Mouse (Mus musculus) neural tube, embryonic 15.5 days (tissue): Measurements from ENCODE around the gene Ccr7. TPM values are rescaled to one million over a fixed set of nuclear protein-coding genes. Genes with fewer than 3 reads are reported as not detected.

ENCODE experiments used
- ATAC-seq: fragments of 200-750 bp; cut with Nextera tagmentation; 2 replicates; pipeline ENCODE4 v1.8.0; 2017; ENCODE audit warnings: mild to moderate bottlenecking, moderate TSS enrichment, moderate library complexity; ENCODE audit not compliant: low FRiP score
- H3K27ac ChIP-seq: fragments of 300-500 bp; sonication (generic); replicated peaks from 2 replicates; pipeline ENCODE4 v1.5.1; 2015; ENCODE audit warnings: mild to moderate bottlenecking, inconsistent platforms
- H3K27me3 ChIP-seq: fragments of 300-500 bp; sonication (generic); replicated peaks from 2 replicates; pipeline ENCODE4 v1.6.1; 2015; ENCODE audit warnings: inconsistent platforms
- H3K36me3 ChIP-seq: fragments of 300-500 bp; sonication (generic); 2 replicates; pipeline ENCODE4 v1.6.1; 2015; ENCODE audit warnings: inconsistent platforms
- H3K4me1 ChIP-seq: fragments of 300-500 bp; sonication (generic); 2 replicates; pipeline ENCODE4 v1.6.1; 2015; ENCODE audit warnings: inconsistent platforms
- H3K4me2 ChIP-seq: fragments of 300-500 bp; sonication (generic); 2 replicates; pipeline ENCODE4 v1.6.1; 2015; ENCODE audit warnings: inconsistent platforms, mild to moderate bottlenecking, moderate library complexity
- H3K4me3 ChIP-seq: fragments of 300-500 bp; sonication (generic); replicated peaks from 2 replicates; pipeline ENCODE4 v1.5.1; 2015; ENCODE audit warnings: mild to moderate bottlenecking, inconsistent platforms
- H3K9ac ChIP-seq: fragments of 300-500 bp; sonication (generic); replicated peaks from 2 replicates; pipeline ENCODE4 v1.6.1; 2015; ENCODE audit warnings: mild to moderate bottlenecking, inconsistent platforms
- H3K9me3 ChIP-seq: fragments of 300-500 bp; sonication (generic); replicated peaks from 2 replicates; pipeline ENCODE4 v1.6.1; 2016; ENCODE audit warnings: inconsistent platforms
- WGBS: fragments of 180-500 bp; shearing (Covaris S2); methylation state at CpG from one replicate; pipeline ENCODE4 v1.1.7; 2015; ENCODE audit warnings: mixed read lengths; 5-methylcytosine and 5-hydroxymethylcytosine counted together
- polyA plus RNA-seq: library from polyadenylated mRNA; unstranded; fragments of >200 nt; fragmentation: Nextera tagmentation; extraction: Ambion mirVana; gene quantifications from 2 replicates; pipeline ENCODE4 v1.2.1, GENCODE M21; 2015

Gene Ccr7
- polyA plus RNA-seq, 1 experiment from 2014 or later, result not detected

DNA sequence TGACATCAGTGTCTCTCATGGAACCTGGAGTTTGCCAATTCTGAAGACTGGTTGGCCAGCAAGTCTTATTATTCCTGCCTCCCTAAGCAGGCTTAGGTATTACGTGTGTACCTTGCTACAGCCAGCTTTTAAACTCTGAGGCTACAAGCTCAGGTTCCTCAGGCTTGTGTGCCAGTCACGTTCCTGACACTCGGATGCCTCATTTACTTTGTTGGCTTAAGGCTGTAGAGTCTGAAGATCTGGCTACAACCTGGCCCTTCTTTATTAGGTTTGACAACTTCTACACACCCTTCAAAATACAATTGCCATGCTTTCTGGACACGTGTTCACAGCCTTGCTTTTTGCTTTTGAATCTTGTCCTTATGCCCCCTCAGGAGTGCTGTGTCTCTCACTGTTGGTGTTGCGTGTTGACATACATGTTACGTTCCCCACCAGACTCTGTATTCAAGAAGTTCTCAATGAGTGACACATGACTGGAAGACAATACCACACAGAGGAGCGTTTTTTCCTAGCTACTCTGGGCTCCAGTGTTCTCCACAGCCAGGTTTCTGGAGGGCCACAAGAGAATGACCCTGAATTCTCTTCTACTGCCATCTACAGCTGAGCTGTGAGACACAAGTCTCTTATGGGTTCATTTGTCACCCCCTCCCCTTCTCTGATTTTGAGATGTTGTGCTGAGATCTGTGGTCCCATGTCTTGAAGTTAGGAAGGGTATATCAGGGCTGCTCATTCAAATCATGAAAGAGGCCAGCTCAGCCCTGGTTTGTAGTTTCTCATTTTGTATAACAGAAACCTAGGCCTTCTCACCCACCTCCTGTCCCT lies 2.3 kb downstream of the Ccr7 start:
- H3K4me1 ChIP-seq, result peaks cover 23% of the 10 kb centered on the region
- no peak overlapping the region for H3K9ac ChIP-seq

DNA sequence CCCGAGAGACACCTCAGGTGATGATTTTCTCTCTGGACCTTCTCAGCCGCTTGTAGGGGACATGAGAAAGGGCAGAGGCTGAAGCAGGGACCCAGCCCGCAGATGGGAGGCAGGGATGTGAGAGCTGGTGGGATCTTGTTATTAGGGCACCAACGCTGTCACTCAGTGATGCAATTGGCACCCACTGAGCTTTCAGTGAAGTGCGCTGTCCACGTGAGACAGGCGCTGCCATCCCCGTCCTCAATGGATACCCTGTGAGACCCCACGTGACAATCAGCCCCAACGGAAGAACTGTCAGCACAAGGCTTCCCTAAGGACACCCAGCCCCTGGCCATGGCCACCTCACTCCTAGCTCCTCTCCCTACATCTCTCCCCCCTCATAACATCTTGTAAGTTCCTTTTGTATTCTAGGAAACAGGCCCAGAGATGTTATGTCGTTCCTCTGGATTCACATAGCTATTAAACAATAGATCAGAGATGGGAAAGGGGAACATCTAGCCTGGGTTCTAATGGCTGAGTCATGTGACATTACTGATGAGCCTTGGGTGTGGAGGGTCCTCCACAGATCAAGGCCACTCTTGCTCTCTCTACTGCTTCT lies 3.4 kb downstream of the Ccr7 start:
- Histone ChIP-seq H3K4me2 (no peak overlapping the region), H3K4me3 (no peak overlapping the region), H3K36me3 (no peaks in the 10 kb centered on the region), H3K4me1 (peaks cover 30% of the 10 kb centered on the region), H3K27ac (no peak overlapping the region), H3K9ac (no peak overlapping the region), H3K27me3 (peaks cover 7% of the 10 kb centered on the region), H3K9me3 (no peaks in the 10 kb centered on the region)
- WGBS, result 72% methylated on average over 11 of the region's 11 CpGs
- ATAC-seq, result no peak

More for the DNA sequence above, 2.3 kb downstream of the Ccr7 start:
- Histone ChIP-seq H3K9me3 (no peaks in the 10 kb centered on the region), H3K27me3 (peaks cover 7% of the 10 kb centered on the region), H3K4me3 (no peak overlapping the region), H3K36me3 (no peaks in the 10 kb centered on the region), H3K27ac (no peak overlapping the region), H3K4me2 (no peak overlapping the region)
- no peak for ATAC-seq
- 90% methylated on average over 7 of the region's 7 CpGs for WGBS

DNA sequence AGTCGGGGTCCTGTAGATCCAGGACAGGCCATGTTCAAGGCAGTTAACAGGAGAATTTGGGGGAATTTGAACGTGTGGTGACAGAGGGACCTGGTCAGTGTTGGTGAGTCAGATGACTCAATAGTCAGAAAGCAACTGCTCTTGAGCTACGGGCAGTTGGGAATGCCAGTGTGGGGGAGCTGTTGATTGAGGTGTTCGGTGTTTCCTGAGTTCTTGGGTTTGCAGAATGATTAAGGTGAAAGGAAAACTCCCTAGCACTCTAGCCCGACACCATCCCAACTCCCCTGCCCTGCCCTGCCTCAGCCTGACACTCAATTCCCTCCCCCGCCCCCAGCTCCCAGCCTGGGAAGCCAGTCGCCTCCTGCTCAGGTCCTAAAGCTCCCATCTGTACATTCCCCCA lies 4.0 kb downstream of the Ccr7 start:
- Histone ChIP-seq H3K4me3 (no peak overlapping the region), H3K9me3 (no peaks in the 10 kb centered on the region), H3K4me1 (peaks cover 30% of the 10 kb centered on the region), H3K9ac (no peak overlapping the region), H3K27ac (no peak overlapping the region), H3K4me2 (no peak overlapping the region), H3K27me3 (peaks cover 7% of the 10 kb centered on the region), H3K36me3 (no peaks in the 10 kb centered on the region)
- ATAC-seq, result no peak
- WGBS, result 66% methylated on average over 7 of the region's 7 CpGs

DNA sequence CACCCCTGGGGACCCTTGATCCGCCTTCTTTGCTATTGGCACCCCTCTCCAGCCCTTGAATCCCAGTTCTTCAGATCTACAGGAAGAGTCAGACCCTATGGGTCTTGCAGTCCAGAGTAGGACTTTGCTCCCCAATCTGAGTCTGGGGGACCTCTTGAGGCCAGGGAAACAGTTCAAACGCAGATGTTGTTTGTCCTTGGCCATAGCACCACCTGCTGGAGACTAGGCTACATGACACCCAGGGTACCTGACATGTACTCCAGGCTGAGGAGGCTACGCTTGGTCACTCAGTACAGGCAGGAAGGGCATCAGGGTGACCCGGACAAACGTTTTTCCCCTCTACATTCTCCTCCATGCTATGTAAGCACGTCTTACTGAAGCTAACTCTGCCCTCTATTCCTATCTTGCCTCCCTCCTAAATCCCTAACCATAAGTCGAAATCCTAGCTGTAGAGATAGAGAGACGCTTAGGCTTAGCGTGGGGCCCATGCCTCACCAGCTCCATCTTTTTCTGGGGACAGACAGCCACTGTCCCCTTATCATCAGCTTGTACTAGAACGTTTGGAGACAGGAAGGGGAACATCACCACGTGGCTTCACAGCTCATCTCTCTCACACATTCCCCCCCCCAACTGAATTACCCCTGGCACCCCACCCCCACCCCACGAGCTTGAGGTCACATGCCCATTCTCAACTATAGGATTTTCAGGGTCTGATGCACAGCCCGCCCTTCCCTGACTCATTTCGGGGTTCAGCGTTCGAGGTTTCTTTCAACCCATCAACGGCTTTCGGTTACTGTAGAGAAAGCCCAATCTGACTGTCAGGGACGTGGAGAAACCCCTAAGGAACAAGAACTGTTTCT lies 4.7 kb downstream of the Ccr7 start:
- Histone ChIP-seq H3K36me3 (no peaks in the 10 kb centered on the region), H3K27ac (no peak overlapping the region), H3K4me3 (no peak overlapping the region), H3K9me3 (no peaks in the 10 kb centered on the region), H3K9ac (no peak overlapping the region), H3K4me2 (no peak overlapping the region), H3K27me3 (peaks cover 7% of the 10 kb centered on the region), H3K4me1 (peaks cover 30% of the 10 kb centered on the region)
- peak; percentile 69 for ATAC-seq
- WGBS, result 55% methylated on average over 19 of the region's 19 CpGs

DNA sequence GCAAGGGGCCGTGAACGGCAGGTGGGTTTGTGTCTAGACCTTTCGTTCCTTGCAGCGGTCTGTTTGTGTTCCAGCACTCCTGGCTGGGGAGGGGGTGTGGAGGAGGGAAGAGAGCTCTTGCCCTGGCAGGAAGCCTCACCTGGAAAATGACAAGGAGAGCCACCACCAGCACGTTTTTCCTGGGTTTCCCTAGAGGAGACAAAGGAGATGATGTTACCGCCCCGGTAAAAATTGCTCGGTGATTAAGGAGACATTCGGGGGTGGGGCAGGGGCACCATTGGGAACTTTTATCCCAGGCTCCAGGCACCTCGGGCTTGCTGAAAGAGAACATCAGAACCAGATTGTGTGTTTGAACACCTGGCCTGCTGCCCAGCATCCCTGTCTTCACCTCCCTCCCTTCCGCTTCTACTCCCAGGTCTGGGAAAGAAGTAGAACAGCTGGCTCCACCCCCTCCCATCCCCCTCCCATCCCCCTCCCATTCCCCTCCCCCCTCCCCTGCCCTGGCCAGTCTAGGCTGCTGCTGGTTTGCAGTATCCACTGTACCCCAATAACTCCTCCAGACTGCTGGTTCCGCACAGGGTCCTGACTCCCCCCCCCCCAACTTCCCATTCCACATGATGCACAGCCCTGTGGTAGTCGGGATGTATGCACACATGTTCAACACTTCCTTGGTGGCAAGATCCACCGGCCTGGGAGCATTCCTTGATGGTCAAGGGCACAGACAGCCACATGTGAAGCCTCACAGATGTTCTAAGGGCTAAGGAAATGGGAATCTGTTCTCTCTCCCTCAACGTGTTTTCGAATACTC lies 5.8 kb downstream of the Ccr7 start:
- Histone ChIP-seq H3K4me2 (peak overlapping the region; percentile 1; the same call in 1 of the 2 replicates), H3K4me3 (no peak overlapping the region), H3K9me3 (no peaks in the 10 kb centered on the region), H3K9ac (no peak overlapping the region), H3K27me3 (peaks cover 7% of the 10 kb centered on the region), H3K4me1 (peaks cover 30% of the 10 kb centered on the region), H3K27ac (no peak overlapping the region), H3K36me3 (no peaks in the 10 kb centered on the region)
- ATAC-seq, result 0 out of 2 replicates have a peak, but pooled peaks have one; percentile 17
- 26% methylated on average over 16 of the region's 16 CpGs for WGBS

DNA sequence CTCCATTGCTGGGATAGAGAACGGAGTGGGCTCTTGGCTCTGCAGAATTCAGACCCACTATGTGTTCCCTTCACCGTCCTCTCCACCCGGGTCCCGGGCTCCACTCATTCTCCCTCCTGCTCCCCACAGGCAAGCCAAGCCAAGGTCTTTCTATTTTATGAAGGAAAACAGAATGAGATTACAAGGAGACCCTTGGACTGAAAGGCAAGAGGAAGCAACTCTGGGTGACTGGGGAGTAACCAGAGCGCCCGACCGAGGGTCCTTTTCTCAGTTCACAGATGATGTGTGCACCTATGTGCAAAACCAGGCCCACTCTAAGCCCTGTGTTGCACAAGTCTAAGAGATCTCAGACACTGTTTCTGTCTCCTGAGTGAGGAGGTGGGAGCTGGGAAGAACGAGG lies 6.5 kb downstream of the Ccr7 start:
- Histone ChIP-seq H3K9ac (no peak overlapping the region), H3K4me3 (no peak overlapping the region), H3K27me3 (peaks cover 7% of the 10 kb centered on the region), H3K27ac (no peak overlapping the region; the same call in 1 of the 2 replicates), H3K4me2 (no peak overlapping the region), H3K9me3 (no peaks in the 10 kb centered on the region), H3K36me3 (no peaks in the 10 kb centered on the region), H3K4me1 (peaks cover 30% of the 10 kb centered on the region)
- no peak for ATAC-seq
- 80% methylated on average over 8 of the region's 8 CpGs for WGBS

DNA sequence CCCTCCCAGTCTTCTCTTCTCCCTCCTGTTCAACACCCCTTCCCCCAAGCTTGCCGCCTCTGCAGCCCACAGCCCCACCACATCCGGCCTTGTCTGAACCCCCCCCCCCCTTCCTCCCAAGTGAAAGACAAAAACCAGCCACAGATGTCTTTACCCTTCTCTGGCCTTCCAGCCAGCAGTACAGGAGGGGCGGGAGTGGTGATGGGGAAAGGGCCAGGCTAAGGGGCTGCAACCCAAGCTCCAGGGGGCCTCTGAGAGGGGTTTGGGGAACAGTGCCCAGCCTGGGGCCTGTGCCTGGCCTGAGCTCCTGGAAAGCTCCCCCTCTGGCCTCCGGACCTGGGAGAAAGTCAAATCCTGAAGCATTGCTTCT lies 7.0 kb downstream of the Ccr7 start:
- 32% methylated on average over 3 of the region's 4 CpGs for WGBS
- no peak overlapping the region for H3K4me2 ChIP-seq
- H3K27me3 ChIP-seq, result peaks cover 7% of the 10 kb centered on the region
- H3K27ac ChIP-seq, result no peak overlapping the region; the same call in none of the 2 replicates
- H3K4me3 ChIP-seq, result no peak overlapping the region
- ATAC-seq, result no peak
- H3K9ac ChIP-seq, result no peak overlapping the region
- peaks cover 30% of the 10 kb centered on the region for H3K4me1 ChIP-seq
- H3K9me3 ChIP-seq, result no peaks in the 10 kb centered on the region
- H3K36me3 ChIP-seq, result no peaks in the 10 kb centered on the region

DNA sequence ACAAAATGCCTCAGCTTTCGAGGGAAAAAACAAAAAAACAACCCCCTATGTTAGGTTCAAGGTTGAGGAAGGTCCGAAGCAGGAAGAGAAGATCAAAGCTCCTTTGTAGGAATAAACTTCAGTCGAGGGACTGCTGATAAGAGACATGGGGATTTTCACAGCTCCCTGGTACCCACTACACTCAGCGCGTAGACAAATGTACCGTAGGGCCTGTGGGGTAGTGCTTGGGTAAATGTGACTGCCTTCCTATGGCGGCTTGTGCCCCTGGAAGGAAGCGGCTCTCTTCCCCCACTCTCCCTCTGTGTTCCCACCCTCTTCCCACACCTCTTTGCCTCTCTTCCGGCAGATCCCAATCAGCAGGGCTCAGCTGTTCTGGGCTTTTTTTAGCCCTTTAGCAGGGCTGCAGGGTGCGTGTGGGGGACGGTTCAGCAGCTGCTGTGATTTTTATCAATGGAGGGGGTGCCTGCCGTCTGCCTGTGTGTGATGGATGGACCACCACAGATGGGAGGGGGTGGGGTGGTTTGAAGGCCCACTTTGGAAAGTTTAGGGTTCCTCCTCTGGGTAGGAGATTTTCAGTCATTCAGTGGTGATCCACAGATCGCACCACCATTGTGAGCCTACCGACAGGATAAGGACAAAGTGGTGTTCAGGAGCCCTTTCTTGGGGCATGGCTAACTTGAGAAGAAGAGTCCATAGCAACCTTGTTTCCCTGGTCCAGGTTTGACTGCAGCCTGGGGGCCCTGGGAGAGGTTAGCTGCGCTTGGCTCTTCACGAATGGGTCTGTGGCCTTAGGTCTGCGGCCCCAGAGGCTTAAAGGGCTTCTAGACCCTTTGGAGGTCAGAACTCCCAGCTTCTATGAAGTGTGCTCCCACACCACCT lies 7.6 kb downstream of the Ccr7 start:
- WGBS, result 41% methylated on average over 17 of the region's 17 CpGs
- Histone ChIP-seq H3K27me3 (peaks cover 7% of the 10 kb centered on the region), H3K4me1 (peaks cover 34% of the 10 kb centered on the region), H3K36me3 (no peaks in the 10 kb centered on the region), H3K9ac (no peak overlapping the region), H3K4me3 (no peak overlapping the region), H3K4me2 (no peak overlapping the region), H3K9me3 (no peaks in the 10 kb centered on the region), H3K27ac (peak overlapping the region; percentile 56)
- ATAC-seq, result no peak

DNA sequence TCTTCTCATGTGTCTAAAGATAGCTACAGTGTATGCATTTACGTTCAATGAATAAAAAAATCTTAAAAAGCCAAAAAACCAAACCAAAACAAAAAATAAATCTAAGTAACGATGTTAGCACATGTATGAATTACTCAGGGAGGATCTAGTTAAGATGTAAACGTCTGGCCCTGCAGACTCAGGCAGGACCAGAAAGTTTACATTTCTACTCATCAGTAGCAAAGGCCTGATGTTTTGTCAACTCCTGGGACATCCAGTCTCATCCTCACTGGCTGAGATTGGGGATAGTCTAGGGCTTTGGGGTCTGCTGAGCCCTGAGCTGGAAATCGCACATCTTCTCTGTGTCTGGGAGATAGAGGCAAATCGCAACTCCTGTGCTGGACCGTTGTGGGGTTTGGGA lies 8.3 kb downstream of the Ccr7 start:
- Histone ChIP-seq H3K4me1 (peaks cover 37% of the 10 kb centered on the region), H3K27ac (no peak overlapping the region), H3K36me3 (no peaks in the 10 kb centered on the region), H3K4me2 (no peak overlapping the region), H3K9me3 (no peaks in the 10 kb centered on the region), H3K9ac (no peak overlapping the region), H3K4me3 (no peak overlapping the region), H3K27me3 (peaks cover 7% of the 10 kb centered on the region)
- 86% methylated on average over 6 of the region's 6 CpGs for WGBS
- ATAC-seq, result no peak

DNA sequence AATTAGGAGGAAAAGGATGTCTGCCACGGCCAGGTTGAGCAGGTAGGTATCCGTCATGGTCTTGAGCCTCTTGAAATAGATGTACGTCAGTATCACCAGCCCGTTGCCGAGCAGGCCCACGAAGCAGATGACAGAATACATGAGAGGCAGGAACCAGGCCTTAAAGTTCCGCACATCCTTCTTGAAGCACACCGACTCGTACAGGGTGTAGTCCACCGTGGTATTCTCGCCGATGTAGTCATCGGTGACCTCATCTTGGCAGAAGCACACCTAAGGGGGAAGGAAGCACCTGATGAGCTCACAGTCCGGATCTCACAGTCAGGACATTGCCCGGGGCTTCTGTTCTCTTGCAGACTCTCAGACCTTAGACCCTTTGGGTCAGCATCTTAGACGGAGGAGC lies 9.1 kb downstream of the Ccr7 start:
- H3K4me2 ChIP-seq, result no peak overlapping the region
- ATAC-seq, result no peak
- H3K4me3 ChIP-seq, result no peak overlapping the region
- WGBS, result 97% methylated on average over 16 of the region's 16 CpGs
- no peaks in the 10 kb centered on the region for H3K27me3 ChIP-seq
- H3K27ac ChIP-seq, result no peak overlapping the region
- peaks cover 37% of the 10 kb centered on the region for H3K4me1 ChIP-seq
- no peaks in the 10 kb centered on the region for H3K36me3 ChIP-seq
- no peaks in the 10 kb centered on the region for H3K9me3 ChIP-seq
- H3K9ac ChIP-seq, result no peak overlapping the region
